Mouse (Mus musculus): ENCODE data around the gene Styk1. TPM values are rescaled to one million over a fixed set of nuclear protein-coding genes. Genes with fewer than 3 reads are reported as not detected.
A peak's percentile ranks its signal among the peaks of the same experiment; 100 is the strongest.
"Not testable (repeated sequence)": the region's sequence is repeated elsewhere in the genome, so short reads cannot be mapped to it uniquely, and the experiment has no call there.

The Styk1 gene
- polyA plus RNA-seq, 1 experiment from 2014 or later, result 1.9 TPM

GRCm38 (mm10) chr6:131316155-131317101 is 37.0 kb downstream of the Styk1 start:
- H3K9me3 ChIP-seq, result no peaks in the 10 kb centered on the region
- H3K27ac ChIP-seq, result no peak overlapping the region
- H3K4me3 ChIP-seq, result no peak overlapping the region
- H3K4me2 ChIP-seq, result no peak overlapping the region
- H3K9ac ChIP-seq, result no peak overlapping the region
- H3K4me1 ChIP-seq, result no peaks in the 10 kb centered on the region
- ATAC-seq (ENCODE audit: insufficient number of reproducible peaks, low FRiP score, low TSS enrichment, low read depth), result no peak
- WGBS, result 76% methylated on average over 7 of the region's 7 CpGs
- H3K36me3 ChIP-seq, result no peaks in the 10 kb centered on the region
- no peaks in the 10 kb centered on the region for H3K27me3 ChIP-seq

GRCm38 (mm10) chr6:131308031-131308430 is 45.4 kb downstream of the Styk1 start:
- Histone ChIP-seq H3K27ac (no peak overlapping the region), H3K4me2 (no peak overlapping the region), H3K4me3 (no peak overlapping the region), H3K27me3 (no peaks in the 10 kb centered on the region), H3K9me3 (no peaks in the 10 kb centered on the region), H3K36me3 (no peaks in the 10 kb centered on the region), H3K9ac (no peak overlapping the region), H3K4me1 (no peaks in the 10 kb centered on the region)
- WGBS, result 64% methylated on average over 3 of the region's 3 CpGs
- ATAC-seq (ENCODE audit: insufficient number of reproducible peaks, low FRiP score, low TSS enrichment, low read depth), result no peak

- WGBS, result 69% methylated on average over 3 of the region's 3 CpGs
- H3K4me1 ChIP-seq, result no peaks in the 10 kb centered on the region
- H3K4me2 ChIP-seq, result no peak overlapping the region
- no peaks in the 10 kb centered on the region for H3K27me3 ChIP-seq
- no peak overlapping the region for H3K27ac ChIP-seq
- no peaks in the 10 kb centered on the region for H3K36me3 ChIP-seq
- H3K9ac ChIP-seq, result no peak overlapping the region
- ATAC-seq (ENCODE audit: insufficient number of reproducible peaks, low FRiP score, low TSS enrichment, low read depth), result no peak
- no peaks in the 10 kb centered on the region for H3K9me3 ChIP-seq
- no peak overlapping the region for H3K4me3 ChIP-seq
These were observed 48.6 kb downstream of the Styk1 start for GRCm38 (mm10) chr6:131304776-131305175.

- no peaks in the 10 kb centered on the region for H3K9me3 ChIP-seq
- H3K36me3 ChIP-seq, result no peaks in the 10 kb centered on the region
- H3K9ac ChIP-seq, result no peak overlapping the region
- H3K27me3 ChIP-seq, result no peaks in the 10 kb centered on the region
- H3K27ac ChIP-seq, result no peak overlapping the region
- H3K4me1 ChIP-seq, result no peaks in the 10 kb centered on the region
- H3K4me3 ChIP-seq, result no peak overlapping the region
- ATAC-seq (ENCODE audit: insufficient number of reproducible peaks, low FRiP score, low TSS enrichment, low read depth), result no peak
- no peak overlapping the region for H3K4me2 ChIP-seq
These were observed 54.9 kb downstream of the Styk1 start for GRCm38 (mm10) chr6:131298531-131298930.

GRCm38 (mm10) chr6:131294435-131295112 is 58.8 kb downstream of the Styk1 start:
- Histone ChIP-seq H3K9ac (no peak overlapping the region), H3K9me3 (no peaks in the 10 kb centered on the region), H3K4me2 (no peak overlapping the region), H3K27ac (no peak overlapping the region), H3K27me3 (no peaks in the 10 kb centered on the region), H3K4me1 (peaks cover 8% of the 10 kb centered on the region), H3K36me3 (no peaks in the 10 kb centered on the region), H3K4me3 (no peak overlapping the region)
- no peak for ATAC-seq (ENCODE audit: insufficient number of reproducible peaks, low FRiP score, low TSS enrichment, low read depth)
- 83% methylated on average over 5 of the region's 5 CpGs for whole genome bisulfite sequencing

GRCm38 (mm10) chr6:131293916-131294315 is 59.5 kb downstream of the Styk1 start:
- 71% methylated on average over 5 of the region's 5 CpGs for WGBS
- no peaks in the 10 kb centered on the region for H3K27me3 ChIP-seq
- H3K36me3 ChIP-seq, result no peaks in the 10 kb centered on the region
- no peaks in the 10 kb centered on the region for H3K9me3 ChIP-seq
- no peak overlapping the region for H3K4me2 ChIP-seq
- H3K4me3 ChIP-seq, result no peak overlapping the region
- H3K9ac ChIP-seq, result no peak overlapping the region
- no peak for ATAC-seq (ENCODE audit: insufficient number of reproducible peaks, low FRiP score, low TSS enrichment, low read depth)
- H3K27ac ChIP-seq, result no peak overlapping the region
- peaks cover 8% of the 10 kb centered on the region for H3K4me1 ChIP-seq

- Histone ChIP-seq H3K27ac (peak within 1 kb of the TSS; percentile 79), H3K9me3 (no peaks in the 10 kb centered on the region), H3K27me3 (no peaks in the 10 kb centered on the region), H3K9ac (peak within 1 kb of the TSS; percentile 63), H3K36me3 (peaks cover 3% of the 10 kb centered on the region; the same call in 1 of the 2 replicates), H3K4me2 (peak within 1 kb of the TSS; percentile 63), H3K4me3 (peak within 1 kb of the TSS; percentile 66), H3K4me1 (peaks cover 8% of the 10 kb centered on the region)
- ATAC-seq (ENCODE audit: insufficient number of reproducible peaks, low FRiP score, low TSS enrichment, low read depth), result 0 out of 2 replicates have a peak, but pooled peaks have one; percentile 71
- 2% methylated on average over 49 of the region's 51 CpGs for WGBS
These were observed 60.2 kb downstream of the Styk1 start, which contains the start of gene Magohb for GRCm38 (mm10) chr6:131292991-131293788. Gene Magohb, minus strand, starts transcription at chr6:131293244.

GRCm38 (mm10) chr6:131292276-131292990 is 61.0 kb downstream of the Styk1 start:
- no peaks in the 10 kb centered on the region for H3K27me3 ChIP-seq
- peak overlapping the region; percentile 66 for H3K4me3 ChIP-seq
- peak overlapping the region; percentile 63 for H3K9ac ChIP-seq
- peak overlapping the region; percentile 63 for H3K4me2 ChIP-seq
- H3K9me3 ChIP-seq, result no peaks in the 10 kb centered on the region
- H3K36me3 ChIP-seq, result peaks cover 10% of the 10 kb centered on the region
- ATAC-seq (ENCODE audit: insufficient number of reproducible peaks, low FRiP score, low TSS enrichment, low read depth), result 0 out of 2 replicates have a peak, but pooled peaks have one; percentile 35
- H3K4me1 ChIP-seq, result peaks cover 8% of the 10 kb centered on the region
- 13% methylated on average over 10 of the region's 10 CpGs for WGBS
- peak overlapping the region; percentile 79 for H3K27ac ChIP-seq

GRCm38 (mm10) chr6:131290430-131290829 is 63.0 kb downstream of the Styk1 start:
- Histone ChIP-seq H3K27ac (no peak overlapping the region), H3K4me3 (no peak overlapping the region), H3K9me3 (no peaks in the 10 kb centered on the region), H3K4me2 (no peak overlapping the region), H3K36me3 (peaks cover 16% of the 10 kb centered on the region), H3K9ac (no peak overlapping the region), H3K4me1 (peaks cover 8% of the 10 kb centered on the region), H3K27me3 (no peaks in the 10 kb centered on the region)
- ATAC-seq (ENCODE audit: insufficient number of reproducible peaks, low FRiP score, low TSS enrichment, low read depth), result no peak
- 24% methylated on average over 2 of the region's 2 CpGs for WGBS

GRCm38 (mm10) chr6:131278160-131278559 is 75.2 kb downstream of the Styk1 start:
- 93% methylated on average over 2 of the region's 2 CpGs for WGBS

GRCm38 (mm10) chr6:131276659-131277058 is 76.7 kb downstream of the Styk1 start:
- 80% methylated on average over 4 of the region's 4 CpGs for WGBS
- Histone ChIP-seq H3K9ac (no peak overlapping the region), H3K27me3 (no peaks in the 10 kb centered on the region), H3K4me1 (no peaks in the 10 kb centered on the region), H3K9me3 (no peaks in the 10 kb centered on the region), H3K4me3 (no peak overlapping the region), H3K36me3 (peaks cover 5% of the 10 kb centered on the region), H3K27ac (no peak overlapping the region), H3K4me2 (no peak overlapping the region)
- ATAC-seq (ENCODE audit: insufficient number of reproducible peaks, low FRiP score, low TSS enrichment, low read depth), result no peak

More at GRCm38 (mm10) chr6:131278160-131278559, 75.2 kb downstream of the Styk1 start:
- H3K9me3 ChIP-seq; H3K27ac ChIP-seq; H3K4me1 ChIP-seq; H3K9ac ChIP-seq; H3K27me3 ChIP-seq; H3K4me2 ChIP-seq; H3K4me3 ChIP-seq; ATAC-seq (ENCODE audit: insufficient number of reproducible peaks, low FRiP score, low TSS enrichment, low read depth): not testable (repeated sequence)
- H3K36me3 ChIP-seq, result peaks cover 17% of the 10 kb centered on the region
